Mouse (Mus musculus) c-Kit-positive CD71-positive TER-119-negative erythroid progenitor cells, embryonic 14.5 days (primary cell): ENCODE measurements at regions not wholly inside any gene's neighbourhood (a gene's known extent, or its start where the extent isn't known, plus 50 kb on each side); places are given as distances from the start of the nearest gene placed in this dataset.

Experiments
- DNase-seq: peaks from one replicate; pipeline ENCODE4 v3.0.0-alpha.2; 2013; ENCODE audit warnings: low read depth

GRCm38 (mm10) chr5:64653764-64654163 is 149.4 kb upstream of the Klf3 start:
- no peak for DNase-seq

- DNase-seq, result no peak
Measured at GRCm38 (mm10) chr5:64655286-64655685, 147.9 kb upstream of the Klf3 start.

GRCm38 (mm10) chr5:64661959-64662358 is 141.2 kb upstream of the Klf3 start:
- no peak for DNase-seq

GRCm38 (mm10) chr5:64662476-64662875 is 140.7 kb upstream of the Klf3 start:
- DNase-seq, result no peak

GRCm38 (mm10) chr5:64663766-64664165 is 139.4 kb upstream of the Klf3 start:
- DNase-seq, result no peak

- DNase-seq, result no peak
Measured at GRCm38 (mm10) chr5:64665064-64665463, 138.1 kb upstream of the Klf3 start.

- DNase-seq, result no peak
Measured at GRCm38 (mm10) chr5:64666256-64666655, 136.9 kb upstream of the Klf3 start.

GRCm38 (mm10) chr5:64667053-64667452 is 136.1 kb upstream of the Klf3 start:
- peak; percentile 21 for DNase-seq

- DNase-seq, result no peak
Measured at GRCm38 (mm10) chr5:64673861-64674260, 129.3 kb upstream of the Klf3 start.

- no peak for DNase-seq
Measured at GRCm38 (mm10) chr5:64676214-64676945, 126.8 kb upstream of the Klf3 start.

- no peak for DNase-seq
Measured at GRCm38 (mm10) chr5:64676946-64677588, 126.1 kb upstream of the Klf3 start.

- DNase-seq, result no peak
Measured at GRCm38 (mm10) chr5:64678706-64679105, 124.5 kb upstream of the Klf3 start.

GRCm38 (mm10) chr5:64679996-64680625 is 123.1 kb upstream of the Klf3 start:
- no peak for DNase-seq

GRCm38 (mm10) chr5:64681161-64681560 is 122.0 kb upstream of the Klf3 start:
- no peak for DNase-seq

GRCm38 (mm10) chr5:64682326-64682845 is 120.8 kb upstream of the Klf3 start:
- DNase-seq, result no peak

GRCm38 (mm10) chr5:64683419-64683818 is 119.8 kb upstream of the Klf3 start:
- DNase-seq, result no peak

- no peak for DNase-seq
Measured at GRCm38 (mm10) chr5:64684275-64684674, 118.9 kb upstream of the Klf3 start.

GRCm38 (mm10) chr5:64690148-64690547 is 113.0 kb upstream of the Klf3 start:
- no peak for DNase-seq

GRCm38 (mm10) chr5:64691406-64692100 is 111.6 kb upstream of the Klf3 start:
- no peak for DNase-seq

- DNase-seq, result no peak
Measured at GRCm38 (mm10) chr5:64692335-64692734, 110.9 kb upstream of the Klf3 start.

GRCm38 (mm10) chr5:64693616-64694015 is 109.6 kb upstream of the Klf3 start:
- no peak for DNase-seq

GRCm38 (mm10) chr5:64694606-64695005 is 108.6 kb upstream of the Klf3 start:
- DNase-seq, result no peak
